Mouse (Mus musculus) lung, embryonic 14.5 days (tissue): ENCODE measurements at regions not wholly inside any gene's neighbourhood (a gene's known extent, or its start where the extent isn't known, plus 50 kb on each side); places are given as distances from the start of the nearest gene placed in this dataset.

Source experiments
- ATAC-seq: fragments of 200-750 bp; cut with Nextera tagmentation; 2 replicates; pipeline ENCODE4 v1.8.0; 2017; ENCODE audit warnings: mild to moderate bottlenecking, moderate TSS enrichment, moderate library complexity; ENCODE audit not compliant: insufficient read depth
- DNase-seq: peaks from one replicate; pipeline ENCODE4 v3.0.0-alpha.2; 2015
- H3K27ac ChIP-seq: fragments of 300-500 bp; sonication (generic); 2 replicates; pipeline ENCODE4 v1.5.1; 2014; ENCODE audit warnings: low read depth, mild to moderate bottlenecking, moderate library complexity
- H3K27me3 ChIP-seq: fragments of 300-500 bp; sonication (generic); 2 replicates; pipeline ENCODE4 v1.6.1; 2014; ENCODE audit warnings: low read length, control low read depth; ENCODE audit not compliant: insufficient read depth
- H3K36me3 ChIP-seq: fragments of 300-500 bp; sonication (generic); 2 replicates; pipeline ENCODE4 v1.6.1; 2014; ENCODE audit warnings: control low read depth; ENCODE audit not compliant: insufficient read depth
- H3K4me1 ChIP-seq: fragments of 300-500 bp; sonication (generic); 2 replicates; pipeline ENCODE4 v1.6.1; 2014; ENCODE audit warnings: antibody characterized with exemption, control low read depth; ENCODE audit not compliant: insufficient read depth
- H3K4me2 ChIP-seq: fragments of 300-500 bp; sonication (generic); 2 replicates; pipeline ENCODE4 v1.6.1; 2014; ENCODE audit warnings: mild to moderate bottlenecking
- H3K4me3 ChIP-seq: fragments of 300-500 bp; sonication (generic); 2 replicates; pipeline ENCODE4 v1.5.1; 2014; ENCODE audit warnings: low read depth, low read length
- H3K9ac ChIP-seq: fragments of 300-500 bp; sonication (generic); 2 replicates; pipeline ENCODE4 v1.6.1; 2014
- H3K9me3 ChIP-seq: fragments of 300-500 bp; sonication (generic); 2 replicates; pipeline ENCODE4 v1.6.1; 2016; ENCODE audit warnings: low read depth, low read length, control low read depth
- CTCF ChIP-seq: IDR thresholded peaks from 2 replicates; pipeline ENCODE4 v1.5.1; 2016; ENCODE audit warnings: antibody characterized with exemption, low read depth
- WGBS: fragments of 180-500 bp; shearing (Covaris S2); extraction: QIAGEN DNeasy Blood & Tissue Kit; methylation state at CpG from one replicate; pipeline ENCODE4 v1.1.7; 2014; 5-methylcytosine and 5-hydroxymethylcytosine counted together

GRCm38 (mm10) chr16:39820131-39820530 lies 164.0 kb upstream of the Lsamp start:
- no peak overlapping the region for H3K4me3 ChIP-seq
- ATAC-seq (no peak), DNase-seq (no peak)
- no peak for TF ChIP-seq CTCF
- no peak overlapping the region for H3K9ac ChIP-seq
- no peaks in the 10 kb centered on the region for H3K36me3 ChIP-seq
- no peaks in the 10 kb centered on the region for H3K27me3 ChIP-seq
- H3K4me1 ChIP-seq, result no peaks in the 10 kb centered on the region
- no peaks in the 10 kb centered on the region for H3K9me3 ChIP-seq
- H3K4me2 ChIP-seq, result no peak overlapping the region
- H3K27ac ChIP-seq, result no peak overlapping the region

GRCm38 (mm10) chr16:39834241-39834640 lies 149.9 kb upstream of the Lsamp start:
- no peak overlapping the region for H3K4me2 ChIP-seq
- no peak overlapping the region for H3K4me3 ChIP-seq
- TF ChIP-seq CTCF, result no peak
- 43% methylated on average over 3 of the region's 3 CpGs for WGBS
- DNase-seq, result no peak
- H3K27me3 ChIP-seq, result no peaks in the 10 kb centered on the region
- H3K9me3 ChIP-seq, result no peaks in the 10 kb centered on the region
- no peak overlapping the region for H3K27ac ChIP-seq
- H3K36me3 ChIP-seq, result no peaks in the 10 kb centered on the region
- no peak for ATAC-seq
- H3K9ac ChIP-seq, result no peak overlapping the region
- no peaks in the 10 kb centered on the region for H3K4me1 ChIP-seq

GRCm38 (mm10) chr16:39881525-39881924 lies 102.6 kb upstream of the Lsamp start:
- H3K4me2 ChIP-seq, result no peak overlapping the region
- no peak overlapping the region for H3K4me3 ChIP-seq
- H3K9me3 ChIP-seq, result no peaks in the 10 kb centered on the region
- WGBS, result 62% methylated on average over 5 of the region's 5 CpGs
- no peaks in the 10 kb centered on the region for H3K4me1 ChIP-seq
- no peaks in the 10 kb centered on the region for H3K36me3 ChIP-seq
- DNase-seq (peak; percentile 0), ATAC-seq (no peak)
- TF ChIP-seq CTCF, result no peak
- H3K9ac ChIP-seq, result no peak overlapping the region
- no peak overlapping the region for H3K27ac ChIP-seq
- no peaks in the 10 kb centered on the region for H3K27me3 ChIP-seq

- ATAC-seq, result no peak
- H3K9ac ChIP-seq, result no peak overlapping the region
- H3K4me2 ChIP-seq, result no peak overlapping the region
- 63% methylated on average over 1 of the region's 1 CpGs for WGBS
- no peak for TF ChIP-seq CTCF
- no peak for DNase-seq
- no peaks in the 10 kb centered on the region for H3K4me1 ChIP-seq
- H3K36me3 ChIP-seq, result no peaks in the 10 kb centered on the region
- no peaks in the 10 kb centered on the region for H3K27me3 ChIP-seq
- no peaks in the 10 kb centered on the region for H3K9me3 ChIP-seq
- no peak overlapping the region for H3K4me3 ChIP-seq
- H3K27ac ChIP-seq, result no peak overlapping the region
Measured at GRCm38 (mm10) chr16:39887944-39888343, 96.2 kb upstream of the Lsamp start.
